ENCODE assay signal across 17 mouse cellular contexts in genomic region chr17:9907077-9907476, GRCm38 (mm10).
DNase-seq lines count a peak whose midpoint lies in the region; ATAC-seq lines count a peak whose summit lies in the region.
"Had no signal": no experiment of that assay in that cellular context is flagged by ENCODE, and none has a peak within 500 bp of the region (broad histone marks: within the 10 kb centered on the region; RNA-seq: fewer than 3 reads in every experiment).

No protein-coding gene starts in this region.

- no peak overlapping the region for H3K4me3 ChIP-seq in neural tube, embryonic 13.5 days
- no peak overlapping the region for H3K4me3 ChIP-seq in midbrain, embryonic 12.5 days
- H3K4me3 ChIP-seq: intestine, embryonic 15.5 days; liver, embryonic 13.5 days; megakaryocyte, embryonic 14.5 days; stomach, embryonic 15.5 days had no signal

- 14% methylated on average over 1 of the region's 1 CpGs for WGBS in neural tube, embryonic 13.5 days
- WGBS in midbrain, embryonic 12.5 days, result 28% methylated on average over 1 of the region's 1 CpGs

- no peak overlapping the region for H3K9ac ChIP-seq in neural tube, embryonic 13.5 days
- no peak overlapping the region for H3K9ac ChIP-seq in midbrain, embryonic 12.5 days (replicated peaks)
- H3K9ac ChIP-seq: intestine, embryonic 15.5 days; liver, embryonic 13.5 days; stomach, embryonic 15.5 days had no signal

- peak; percentile 32 for DNase-seq in embryo, embryonic 10 days (ENCODE audit: low spot score)
- no peak for DNase-seq in embryo, embryonic 11 days
- DNase-seq in neural tube, embryonic 10.5 days (ENCODE audit: extremely low spot score, low spot score), result no peak
- no peak for DNase-seq in thymus, postnatal 10 days (ENCODE audit: low spot score in 2 of 2)
- DNase-seq in thymus, postnatal 25 days, result no peak
- DNase-seq in layer of hippocampus, postnatal 14 days (ENCODE audit: low spot score in 2 of 2), result no peak
- DNase-seq: cerebellum, adult 11 months; cerebellum, postnatal 25 days; layer of hippocampus, postnatal 36 days; liver, embryonic 13.5 days had no signal

- peaks cover 46% of the 10 kb centered on the region for H3K4me1 ChIP-seq in neural tube, embryonic 13.5 days (replicated peaks)
- peaks cover 47% of the 10 kb centered on the region for H3K4me1 ChIP-seq in midbrain, embryonic 12.5 days
- H3K4me1 ChIP-seq: liver, embryonic 13.5 days; megakaryocyte, embryonic 14.5 days had no signal

- H3K27me3 ChIP-seq in neural tube, embryonic 13.5 days, result no peaks in the 10 kb centered on the region
- H3K27me3 ChIP-seq in midbrain, embryonic 12.5 days, result peaks cover 21% of the 10 kb centered on the region
- H3K27me3 ChIP-seq: intestine, embryonic 15.5 days; stomach, embryonic 15.5 days had no signal

- peak overlapping the region; percentile 86 for H3K27ac ChIP-seq in neural tube, embryonic 13.5 days (replicated peaks)
- peak overlapping the region; percentile 85 for H3K27ac ChIP-seq in midbrain, embryonic 12.5 days (replicated peaks)
- H3K27ac ChIP-seq: embryonic facial prominence, embryonic 13.5 days; intestine, embryonic 15.5 days; kidney, postnatal 0 days; liver, embryonic 13.5 days; stomach, embryonic 15.5 days had no signal

- no peak for ATAC-seq in neural tube, embryonic 13.5 days (ENCODE audit: low read depth)
- no peak for ATAC-seq in midbrain, embryonic 12.5 days (ENCODE audit: low FRiP score, low read depth)
- ATAC-seq: intestine, embryonic 15.5 days had no signal

- no peaks in the 10 kb centered on the region for H3K9me3 ChIP-seq in neural tube, embryonic 13.5 days
- no peaks in the 10 kb centered on the region for H3K9me3 ChIP-seq in midbrain, embryonic 12.5 days
- H3K9me3 ChIP-seq: embryonic facial prominence, embryonic 13.5 days; intestine, embryonic 15.5 days; liver, embryonic 13.5 days; stomach, embryonic 15.5 days had no signal

- no peaks in the 10 kb centered on the region for H3K36me3 ChIP-seq in neural tube, embryonic 13.5 days
- no peaks in the 10 kb centered on the region for H3K36me3 ChIP-seq in midbrain, embryonic 12.5 days
- H3K36me3 ChIP-seq: embryonic facial prominence, embryonic 13.5 days; intestine, embryonic 15.5 days; liver, embryonic 13.5 days; stomach, embryonic 15.5 days had no signal

- H3K4me2 ChIP-seq in neural tube, embryonic 13.5 days, result no peak overlapping the region
- H3K4me2 ChIP-seq in midbrain, embryonic 12.5 days (replicated peaks), result no peak overlapping the region
- H3K4me2 ChIP-seq: intestine, embryonic 15.5 days; liver, embryonic 13.5 days had no signal
